Mouse (Mus musculus) forebrain, embryonic 11.5 days (tissue): ENCODE measurements around the gene Gm49322. TPM values are rescaled to one million over a fixed set of nuclear protein-coding genes. Genes with fewer than 3 reads are reported as not detected.
"Not testable (repeated sequence)": the region's sequence is repeated elsewhere in the genome, so short reads cannot be mapped to it uniquely, and the experiment has no call there.

Experiments
- ATAC-seq: fragments of 200-750 bp; cut with Nextera tagmentation; replicated peaks from 2 replicates; pipeline ENCODE4 v1.8.0; 2017; ENCODE audit warnings: moderate TSS enrichment; ENCODE audit not compliant: low FRiP score
- DNase-seq: peaks from one replicate; pipeline ENCODE4 v3.0.0-alpha.2; 2017; ENCODE audit warnings: low spot score
- H3K27ac ChIP-seq: fragments of 300-500 bp; sonication (generic); 2 replicates; pipeline ENCODE4 v1.5.1; 2014; ENCODE audit warnings: low read depth, low read length
- H3K27me3 ChIP-seq: fragments of 300-500 bp; sonication (generic); 2 replicates; pipeline ENCODE4 v1.6.1; 2014; ENCODE audit warnings: mild to moderate bottlenecking, low read length, mixed read lengths; ENCODE audit not compliant: control insufficient read depth, insufficient read depth
- H3K36me3 ChIP-seq: fragments of 300-500 bp; sonication (generic); 2 replicates; pipeline ENCODE4 v1.6.1; 2014; ENCODE audit warnings: mild to moderate bottlenecking, low read length, moderate library complexity, mixed read lengths; ENCODE audit not compliant: control insufficient read depth, insufficient read depth
- H3K4me1 ChIP-seq: fragments of 300-500 bp; sonication (generic); replicated peaks from 2 replicates; pipeline ENCODE4 v1.6.1; 2014; ENCODE audit warnings: low read length, mixed read lengths; ENCODE audit not compliant: control insufficient read depth, insufficient read depth
- H3K4me2 ChIP-seq: fragments of 300-500 bp; sonication (generic); 2 replicates; pipeline ENCODE4 v1.6.1; 2014; ENCODE audit warnings: low read depth, mild to moderate bottlenecking, low read length, moderate library complexity, mixed read lengths; ENCODE audit not compliant: severe bottlenecking
- H3K4me3 ChIP-seq: fragments of 300-500 bp; sonication (generic); 2 replicates; pipeline ENCODE4 v1.5.1; 2014; ENCODE audit warnings: low read depth, low read length
- H3K9ac ChIP-seq: fragments of 300-500 bp; sonication (generic); 2 replicates; pipeline ENCODE4 v1.6.1; 2014; ENCODE audit warnings: low read length
- H3K9me3 ChIP-seq: fragments of 300-500 bp; sonication (generic); 2 replicates; pipeline ENCODE4 v1.6.1; 2016; ENCODE audit warnings: low read length, mixed read lengths; ENCODE audit not compliant: control insufficient read depth
- WGBS: fragments of 180-500 bp; shearing (Covaris S2); extraction: QIAGEN DNeasy Blood & Tissue Kit; methylation state at CpG from one replicate; pipeline ENCODE4 v1.1.7; 2014; 5-methylcytosine and 5-hydroxymethylcytosine counted together
- polyA plus RNA-seq: library from polyadenylated mRNA; unstranded; fragments of >200 nt; fragmentation: Nextera tagmentation; extraction: Ambion mirVana; gene quantifications from 2 replicates; pipeline ENCODE4 v1.2.1, GENCODE M21; 2014

The Gm49322 gene
- polyA plus RNA-seq, 1 experiment from 2014 or later = 4.7 TPM

DNA sequence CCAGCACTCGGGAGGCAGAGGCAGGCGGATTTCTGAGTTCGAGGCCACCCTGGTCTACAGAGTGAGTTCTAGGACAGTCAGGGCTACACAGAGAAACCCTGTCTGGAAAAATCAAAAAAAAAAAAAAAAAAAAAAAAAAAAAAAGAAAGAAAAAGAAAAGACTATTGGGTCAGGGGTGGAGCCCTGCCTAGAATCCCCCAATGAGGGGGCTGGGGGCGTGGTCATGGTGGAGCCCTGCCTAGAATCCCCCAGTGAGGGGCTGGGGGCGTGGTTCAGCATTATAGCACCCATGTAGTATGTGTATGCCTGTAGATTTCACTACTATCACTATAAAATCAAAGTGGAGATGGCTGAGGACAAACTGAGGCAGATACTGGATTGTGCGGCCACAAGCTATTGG is 44.1 kb downstream of the Gm49322 start:
- not testable (repeated sequence) for H3K27me3 ChIP-seq, H3K36me3 ChIP-seq, DNase-seq, H3K4me1 ChIP-seq, H3K9ac ChIP-seq, ATAC-seq, H3K4me2 ChIP-seq, H3K27ac ChIP-seq, H3K4me3 ChIP-seq, H3K9me3 ChIP-seq
- 91% methylated on average over 6 of the region's 6 CpGs for WGBS

DNA sequence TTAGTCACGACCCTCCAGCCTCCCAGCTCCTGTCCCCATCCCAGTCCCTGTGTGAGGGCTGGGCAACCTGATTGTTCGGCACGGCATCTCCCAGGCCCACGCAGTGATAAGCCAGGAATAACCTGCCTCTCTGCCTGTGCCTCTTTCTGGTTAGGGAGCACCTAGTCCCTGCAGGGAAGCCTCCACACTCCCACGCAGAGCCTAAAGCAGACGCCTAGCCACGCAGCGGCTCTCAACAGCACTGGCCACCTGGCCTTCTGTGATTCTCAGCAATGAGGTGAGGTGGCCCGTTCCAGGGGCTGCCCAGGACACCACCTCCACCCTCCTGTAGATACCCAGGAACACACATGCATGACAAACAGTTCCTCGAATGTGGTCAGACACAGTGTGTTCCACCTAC is 44.6 kb downstream of the Gm49322 start:
- Histone ChIP-seq H3K4me2 (no peak overlapping the region), H3K27ac (no peak overlapping the region), H3K4me3 (no peak overlapping the region), H3K9ac (no peak overlapping the region), H3K27me3 (no peaks in the 10 kb centered on the region), H3K4me1 (peaks cover 7% of the 10 kb centered on the region), H3K9me3 (no peaks in the 10 kb centered on the region), H3K36me3 (no peaks in the 10 kb centered on the region; the same call in 1 of the 2 replicates)
- no peak for ATAC-seq
- 96% methylated on average over 10 of the region's 10 CpGs for WGBS
- DNase-seq = no peak

DNA sequence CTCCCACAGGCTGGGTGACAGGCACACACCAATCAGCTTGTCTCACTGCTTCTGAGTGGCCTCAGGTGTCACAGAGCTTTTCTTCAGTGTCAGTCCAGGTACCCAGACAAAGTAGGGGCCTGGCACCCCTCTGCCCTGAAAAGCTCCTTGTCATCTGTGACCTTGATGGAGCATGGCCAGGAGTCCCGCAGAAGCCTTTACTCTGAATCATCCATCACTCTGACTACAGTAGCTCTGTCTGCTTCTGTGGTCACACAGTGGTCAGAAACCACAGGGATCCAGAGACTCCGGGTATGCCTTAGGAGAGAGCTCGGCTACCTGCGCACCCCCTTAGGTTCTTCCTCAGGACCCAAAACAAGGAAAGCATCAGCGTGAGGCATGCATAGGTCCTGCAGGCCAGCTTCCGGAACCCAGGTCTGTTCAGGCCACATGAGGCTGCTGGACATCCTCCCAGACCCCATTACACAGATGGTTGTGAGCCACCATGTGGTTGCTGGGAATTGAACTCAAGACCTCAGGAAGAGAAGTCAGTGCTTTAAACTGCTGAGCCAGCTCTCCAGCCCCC is 47.4 kb downstream of the Gm49322 start:
- DNase-seq (no peak), ATAC-seq (no peak)
- 96% methylated on average over 6 of the region's 6 CpGs for WGBS
- Histone ChIP-seq H3K9ac (no peak overlapping the region), H3K9me3 (no peaks in the 10 kb centered on the region), H3K27me3 (no peaks in the 10 kb centered on the region), H3K27ac (no peak overlapping the region), H3K4me2 (no peak overlapping the region), H3K4me3 (no peak overlapping the region), H3K4me1 (peaks cover 11% of the 10 kb centered on the region), H3K36me3 (no peaks in the 10 kb centered on the region)

DNA sequence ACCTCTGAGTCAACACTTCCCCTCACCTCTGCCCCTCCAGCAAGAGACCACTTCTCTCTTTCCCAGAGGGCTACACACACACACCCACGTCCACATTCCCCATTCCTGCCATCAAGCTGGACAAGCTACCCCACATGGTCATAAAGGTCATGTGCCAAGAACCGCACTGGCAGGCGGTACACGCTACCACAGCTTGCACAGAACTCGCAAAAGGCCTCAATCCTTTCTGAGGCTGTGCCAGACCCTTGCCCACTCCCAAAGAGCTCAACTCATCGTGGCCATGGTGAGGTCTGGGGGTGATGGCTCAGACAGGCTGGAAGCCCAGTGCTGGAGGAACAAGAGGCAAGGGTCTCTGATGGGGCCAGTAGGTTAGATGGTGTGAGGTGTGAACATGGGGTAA is 49.0 kb downstream of the Gm49322 start:
- Histone ChIP-seq H3K27ac (no peak overlapping the region), H3K9ac (peak overlapping the region; percentile 95; the same call in 1 of the 2 replicates), H3K4me2 (peak overlapping the region; percentile 90; the same call in 1 of the 2 replicates), H3K4me3 (no peak overlapping the region), H3K4me1 (peaks cover 11% of the 10 kb centered on the region), H3K27me3 (no peaks in the 10 kb centered on the region), H3K9me3 (no peaks in the 10 kb centered on the region), H3K36me3 (no peaks in the 10 kb centered on the region)
- ATAC-seq = no peak
- no peak for DNase-seq
- 90% methylated on average over 6 of the region's 6 CpGs for WGBS

DNA sequence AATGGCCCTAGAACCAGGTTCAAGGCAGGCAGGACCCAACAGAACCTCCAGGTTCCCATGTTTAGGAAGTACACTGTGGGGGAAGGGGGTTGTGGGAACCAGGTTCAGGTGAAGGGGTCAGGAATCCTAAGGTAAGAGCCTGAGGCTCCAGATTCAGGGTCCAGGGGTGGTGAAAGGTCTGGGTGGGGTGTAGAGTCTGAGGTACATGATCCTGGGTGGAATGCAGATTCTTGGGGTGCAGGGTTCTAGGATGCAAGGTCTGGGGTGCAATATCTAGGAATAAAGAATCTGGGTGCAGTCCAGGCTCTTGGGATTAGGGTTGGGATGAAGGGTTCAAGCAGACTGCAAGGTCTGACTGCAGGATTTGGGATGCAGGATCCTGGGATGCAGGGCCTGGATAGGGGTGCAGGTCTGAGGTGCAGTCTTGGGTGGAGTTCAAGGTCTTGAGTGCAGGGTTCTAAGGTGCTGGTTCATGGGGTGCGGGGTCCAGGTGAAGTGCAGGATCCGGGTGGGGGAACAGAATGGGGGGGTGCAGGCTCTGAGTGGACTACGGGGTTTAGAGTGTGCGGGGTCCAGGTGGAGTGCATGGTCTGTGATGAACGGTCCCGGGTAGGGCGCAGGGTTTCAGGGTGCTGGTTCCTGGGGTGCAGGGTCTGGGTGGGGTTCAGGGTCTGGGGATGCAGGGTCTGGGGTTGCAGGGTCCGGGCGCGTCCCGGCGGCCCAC is 49.7 kb downstream of the Gm49322 start:
- peak; percentile 61 for ATAC-seq
- Histone ChIP-seq H3K4me2 (peak overlapping the region; percentile 90), H3K4me1 (peaks cover 11% of the 10 kb centered on the region), H3K36me3 (no peaks in the 10 kb centered on the region), H3K4me3 (peak overlapping the region; percentile 92), H3K27me3 (no peaks in the 10 kb centered on the region), H3K9ac (peak overlapping the region; percentile 95), H3K27ac (no peak overlapping the region), H3K9me3 (no peaks in the 10 kb centered on the region)
- DNase-seq = no peak
- 5% methylated on average over 12 of the region's 12 CpGs for WGBS

DNA sequence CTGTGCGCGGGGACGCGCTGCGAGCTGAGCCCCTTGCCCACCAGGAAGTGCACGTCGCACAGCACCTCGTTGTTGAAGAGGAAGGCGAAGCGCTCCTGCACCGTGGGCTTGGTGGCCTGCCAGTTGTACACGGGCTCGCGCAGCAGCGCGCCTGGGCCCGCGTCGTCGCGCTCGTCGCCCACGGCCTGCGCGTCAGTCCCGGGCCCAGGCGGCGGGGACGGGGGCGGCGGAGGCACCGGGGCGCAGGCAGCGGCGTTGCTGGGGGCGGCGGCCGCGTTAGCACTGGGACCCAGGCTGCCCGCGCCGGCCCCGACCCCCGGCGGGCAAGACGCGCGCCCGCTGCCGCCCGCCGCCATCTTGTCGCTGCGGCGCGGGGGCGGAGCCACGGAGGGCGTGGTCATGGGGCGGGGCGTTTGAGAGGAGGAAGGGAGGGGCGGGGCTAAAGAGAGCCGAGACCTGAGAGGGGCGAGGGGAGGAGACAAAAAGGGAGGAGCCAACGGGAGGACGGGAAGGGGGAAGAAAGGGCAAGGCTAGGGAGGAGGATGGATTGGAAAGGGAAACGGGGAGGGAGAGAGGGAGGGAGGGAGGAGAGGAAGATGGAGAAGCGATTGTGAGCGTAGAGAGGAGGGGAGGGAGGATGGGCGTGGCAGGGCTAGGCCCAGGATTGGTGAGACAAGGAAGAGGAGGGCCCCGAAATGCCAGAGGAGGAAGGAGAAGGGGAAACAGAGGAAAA is 50.5 kb downstream of the Gm49322 start:
- peak overlapping the region; percentile 90 for H3K4me2 ChIP-seq
- DNase-seq (peak; percentile 99), ATAC-seq (peak; percentile 81)
- peak overlapping the region; percentile 81 for H3K27ac ChIP-seq
- no peaks in the 10 kb centered on the region for H3K9me3 ChIP-seq
- H3K36me3 ChIP-seq = no peaks in the 10 kb centered on the region
- no peaks in the 10 kb centered on the region for H3K27me3 ChIP-seq
- H3K9ac ChIP-seq = peak overlapping the region; percentile 95
- WGBS = under 1% methylated on average over 68 of the region's 72 CpGs
- peak overlapping the region; percentile 92 for H3K4me3 ChIP-seq
- H3K4me1 ChIP-seq = peaks cover 11% of the 10 kb centered on the region

DNA sequence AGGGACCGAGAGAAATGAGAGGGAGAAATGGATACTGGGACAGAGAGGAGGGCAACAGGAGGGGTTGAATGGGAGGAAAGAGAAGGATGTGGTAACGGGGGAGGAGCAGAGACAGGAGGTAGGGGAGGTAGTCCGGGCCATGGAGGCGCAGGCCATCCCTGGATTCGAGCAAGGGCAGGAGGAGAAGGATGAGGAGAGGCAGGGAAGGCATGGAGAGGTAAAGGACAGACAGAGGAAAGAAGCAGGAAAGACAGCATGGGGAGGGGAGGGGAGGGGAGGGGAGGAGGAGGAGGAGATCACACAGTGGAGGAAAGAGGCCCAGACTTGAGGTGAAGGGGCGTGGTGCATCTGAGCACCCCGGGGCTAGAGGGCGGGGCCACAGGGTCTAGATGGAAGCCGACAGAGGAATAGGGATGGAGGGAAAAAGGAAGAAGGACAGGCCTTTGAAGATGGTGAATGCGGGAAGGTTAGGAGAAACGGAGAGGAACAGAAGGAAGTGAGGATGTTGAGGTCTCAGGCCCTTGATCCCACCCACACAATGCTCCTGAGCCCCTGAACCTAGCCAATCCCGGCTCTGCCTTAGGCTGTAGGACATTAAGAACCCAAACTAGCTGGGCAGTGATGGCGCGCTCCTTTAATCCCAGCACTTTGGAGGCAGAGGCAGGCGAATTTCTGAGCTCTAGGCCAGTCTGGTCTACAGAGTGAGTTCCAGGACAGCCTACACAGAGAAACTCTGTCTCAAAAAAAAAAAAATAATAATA is 51.2 kb downstream of the Gm49322 start, which contains the start of gene Btbd2:
TSS of gene Btbd2 (minus strand) at position 209 of the 761 bp plus-strand sequence.
- H3K27me3 ChIP-seq = no peaks in the 10 kb centered on the region
- no peak for DNase-seq
- 19% methylated on average over 15 of the region's 15 CpGs for WGBS
- ATAC-seq = peak; percentile 49
- H3K9ac ChIP-seq = peak within 1 kb of the TSS; percentile 95
- peak within 1 kb of the TSS; percentile 90 for H3K4me2 ChIP-seq
- H3K4me1 ChIP-seq = peaks cover 11% of the 10 kb centered on the region
- peak within 1 kb of the TSS; percentile 81 for H3K27ac ChIP-seq
- peak within 1 kb of the TSS; percentile 92 for H3K4me3 ChIP-seq
- H3K9me3 ChIP-seq = no peaks in the 10 kb centered on the region
- H3K36me3 ChIP-seq = no peaks in the 10 kb centered on the region

DNA sequence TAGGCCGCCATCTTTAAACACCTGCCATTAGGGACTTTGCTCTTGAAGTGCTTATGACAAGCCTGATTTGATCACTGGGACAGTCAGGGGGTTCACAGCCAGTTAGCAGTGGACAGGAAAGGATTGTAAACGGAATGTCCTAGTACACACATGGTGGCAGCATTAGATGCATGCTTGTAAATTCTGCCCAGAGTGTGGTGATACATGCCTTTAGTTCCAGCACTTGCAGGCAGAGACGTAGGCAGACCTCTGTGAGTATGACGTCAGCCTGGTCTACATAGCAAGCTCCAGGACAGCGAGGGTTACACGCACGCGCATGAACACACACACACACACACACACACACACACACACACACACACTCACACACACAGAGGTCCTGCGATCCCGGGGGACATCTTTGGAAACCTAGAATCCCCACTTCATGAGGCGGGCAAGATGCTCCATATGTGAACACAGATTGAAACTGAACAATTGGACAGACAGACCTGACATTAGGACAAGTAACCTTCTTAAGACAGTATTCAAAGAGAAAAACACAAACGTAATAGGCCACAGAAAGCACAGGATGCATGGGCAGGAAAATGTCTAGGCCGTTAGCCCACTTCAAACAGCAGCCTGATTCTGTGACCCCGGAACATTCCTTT is 52.5 kb downstream of the Gm49322 start:
- Histone ChIP-seq H3K27ac (no peak overlapping the region), H3K4me1 (peaks cover 11% of the 10 kb centered on the region), H3K4me2 (no peak overlapping the region), H3K9ac (no peak overlapping the region), H3K9me3 (no peaks in the 10 kb centered on the region), H3K4me3 (no peak overlapping the region), H3K27me3 (no peaks in the 10 kb centered on the region), H3K36me3 (no peaks in the 10 kb centered on the region)
- DNase-seq = no peak
- 90% methylated on average over 14 of the region's 14 CpGs for WGBS
- ATAC-seq = no peak
